Mouse (Mus musculus) neural tube, embryonic 11.5 days (tissue): ENCODE results near the gene Ptgis. TPM values are rescaled to one million over a fixed set of nuclear protein-coding genes. Genes with fewer than 3 reads are reported as not detected.

ENCODE experiments used
- ATAC-seq: fragments of 200-750 bp; cut with Nextera tagmentation; 2 replicates; pipeline ENCODE4 v1.8.0; 2017; ENCODE audit warnings: moderate number of reproducible peaks, mild to moderate bottlenecking, moderate TSS enrichment, moderate library complexity; ENCODE audit not compliant: insufficient read depth, low FRiP score, low TSS enrichment
- DNase-seq: peaks from one replicate; pipeline ENCODE4 v3.0.0-alpha.2; 2015; ENCODE audit warnings: low spot score
- H3K27ac ChIP-seq: fragments of 300-500 bp; sonication (generic); 2 replicates; pipeline ENCODE4 v1.5.1; 2014; ENCODE audit warnings: low read depth, mild to moderate bottlenecking, low read length
- H3K27me3 ChIP-seq: fragments of 300-500 bp; sonication (generic); 2 replicates; pipeline ENCODE4 v1.6.1; 2014; ENCODE audit warnings: mild to moderate bottlenecking, low read length, mixed read lengths; ENCODE audit not compliant: control insufficient read depth, insufficient read depth
- H3K36me3 ChIP-seq: fragments of 300-500 bp; sonication (generic); 2 replicates; pipeline ENCODE4 v1.6.1; 2014; ENCODE audit warnings: mild to moderate bottlenecking, low read length, moderate library complexity, mixed read lengths; ENCODE audit not compliant: control insufficient read depth, insufficient read depth
- H3K4me1 ChIP-seq: fragments of 300-500 bp; sonication (generic); 2 replicates; pipeline ENCODE4 v1.6.1; 2014; ENCODE audit warnings: low read length, mixed read lengths; ENCODE audit not compliant: control insufficient read depth, insufficient read depth
- H3K4me2 ChIP-seq: fragments of 300-500 bp; sonication (generic); 2 replicates; pipeline ENCODE4 v1.6.1; 2014; ENCODE audit warnings: low read depth, mild to moderate bottlenecking, moderate library complexity
- H3K4me3 ChIP-seq: fragments of 300-500 bp; sonication (generic); 2 replicates; pipeline ENCODE4 v1.5.1; 2014; ENCODE audit warnings: low read depth, low read length
- H3K9ac ChIP-seq: fragments of 300-500 bp; sonication (generic); 2 replicates; pipeline ENCODE4 v1.6.1; 2014; ENCODE audit warnings: mild to moderate bottlenecking, low read length
- H3K9me3 ChIP-seq: fragments of 300-500 bp; sonication (generic); 2 replicates; pipeline ENCODE4 v1.6.1; 2016; ENCODE audit warnings: low read length; ENCODE audit not compliant: control insufficient read depth
- WGBS: fragments of 180-500 bp; shearing (Covaris S2); extraction: QIAGEN DNeasy Blood & Tissue Kit; methylation state at CpG from one replicate; pipeline ENCODE4 v1.1.7; 2014; 5-methylcytosine and 5-hydroxymethylcytosine counted together
- polyA plus RNA-seq: library from polyadenylated mRNA; unstranded; fragments of >200 nt; fragmentation: Nextera tagmentation; extraction: Ambion mirVana; gene quantifications from 2 replicates; pipeline ENCODE4 v1.2.1, GENCODE M21; 2014

The Ptgis gene
- polyA plus RNA-seq, 1 experiment from 2014 or later: 10.6 TPM

GRCm38 (mm10) chr2:167274713-167275465 lies 34.5 kb upstream of the Ptgis start:
- H3K9ac ChIP-seq: no peak overlapping the region

GRCm38 (mm10) chr2:167273206-167273740 lies 32.9 kb upstream of the Ptgis start:
- H3K9me3 ChIP-seq: no peaks in the 10 kb centered on the region
- 82% methylated on average over 13 of the region's 13 CpGs for WGBS

More at GRCm38 (mm10) chr2:167274713-167275465, 34.5 kb upstream of the Ptgis start:
- Histone ChIP-seq H3K4me2 (no peak overlapping the region), H3K9me3 (no peaks in the 10 kb centered on the region), H3K4me1 (no peaks in the 10 kb centered on the region), H3K27ac (no peak overlapping the region), H3K27me3 (no peaks in the 10 kb centered on the region), H3K4me3 (no peak overlapping the region), H3K36me3 (no peaks in the 10 kb centered on the region)
- DNase-seq (no peak), ATAC-seq (no peak)
- 67% methylated on average over 10 of the region's 10 CpGs for WGBS

GRCm38 (mm10) chr2:167272706-167273105 lies 32.3 kb upstream of the Ptgis start:
- H3K4me3 ChIP-seq: no peak overlapping the region
- no peak overlapping the region for H3K4me2 ChIP-seq
- no peaks in the 10 kb centered on the region for H3K27me3 ChIP-seq
- WGBS: 87% methylated on average over 3 of the region's 3 CpGs
- H3K9me3 ChIP-seq: no peaks in the 10 kb centered on the region
- ATAC-seq (no peak), DNase-seq (no peak)
- no peaks in the 10 kb centered on the region for H3K36me3 ChIP-seq
- no peak overlapping the region for H3K27ac ChIP-seq
- H3K4me1 ChIP-seq: no peaks in the 10 kb centered on the region
- no peak overlapping the region for H3K9ac ChIP-seq

More at GRCm38 (mm10) chr2:167273206-167273740, 32.9 kb upstream of the Ptgis start:
- Histone ChIP-seq H3K9ac (no peak overlapping the region), H3K36me3 (no peaks in the 10 kb centered on the region), H3K4me3 (no peak overlapping the region), H3K4me1 (no peaks in the 10 kb centered on the region), H3K27me3 (no peaks in the 10 kb centered on the region), H3K4me2 (no peak overlapping the region), H3K27ac (no peak overlapping the region)
- DNase-seq (no peak), ATAC-seq (no peak)

GRCm38 (mm10) chr2:167271121-167271521 lies 30.7 kb upstream of the Ptgis start:
- Histone ChIP-seq H3K4me1 (no peaks in the 10 kb centered on the region), H3K27me3 (no peaks in the 10 kb centered on the region)
- ATAC-seq: no peak

GRCm38 (mm10) chr2:167270496-167270895 lies 30.1 kb upstream of the Ptgis start:
- WGBS: 84% methylated on average over 3 of the region's 3 CpGs

More at GRCm38 (mm10) chr2:167271121-167271521, 30.7 kb upstream of the Ptgis start:
- H3K9me3 ChIP-seq: no peaks in the 10 kb centered on the region
- DNase-seq: no peak
- H3K9ac ChIP-seq: no peak overlapping the region
- no peak overlapping the region for H3K4me3 ChIP-seq
- no peak overlapping the region for H3K4me2 ChIP-seq
- H3K36me3 ChIP-seq: no peaks in the 10 kb centered on the region
- no peak overlapping the region for H3K27ac ChIP-seq
- WGBS: 81% methylated on average over 9 of the region's 9 CpGs

GRCm38 (mm10) chr2:167268721-167269120 lies 28.3 kb upstream of the Ptgis start:
- 81% methylated on average over 1 of the region's 1 CpGs for WGBS
- Histone ChIP-seq H3K4me2 (no peak overlapping the region), H3K4me1 (no peaks in the 10 kb centered on the region), H3K36me3 (no peaks in the 10 kb centered on the region), H3K27me3 (no peaks in the 10 kb centered on the region), H3K9ac (no peak overlapping the region), H3K4me3 (no peak overlapping the region), H3K9me3 (no peaks in the 10 kb centered on the region), H3K27ac (no peak overlapping the region)
- no peak for DNase-seq
- no peak for ATAC-seq

More at GRCm38 (mm10) chr2:167270496-167270895, 30.1 kb upstream of the Ptgis start:
- no peaks in the 10 kb centered on the region for H3K4me1 ChIP-seq
- ATAC-seq (no peak), DNase-seq (no peak)
- no peak overlapping the region for H3K4me2 ChIP-seq
- no peaks in the 10 kb centered on the region for H3K27me3 ChIP-seq
- no peaks in the 10 kb centered on the region for H3K36me3 ChIP-seq
- H3K4me3 ChIP-seq: no peak overlapping the region
- no peak overlapping the region for H3K9ac ChIP-seq
- no peaks in the 10 kb centered on the region for H3K9me3 ChIP-seq
- no peak overlapping the region for H3K27ac ChIP-seq

- Histone ChIP-seq H3K9ac (no peak overlapping the region), H3K27ac (no peak overlapping the region), H3K4me2 (no peak overlapping the region), H3K9me3 (no peaks in the 10 kb centered on the region), H3K36me3 (no peaks in the 10 kb centered on the region), H3K4me3 (no peak overlapping the region), H3K4me1 (no peaks in the 10 kb centered on the region), H3K27me3 (no peaks in the 10 kb centered on the region)
- ATAC-seq (no peak), DNase-seq (no peak)
- WGBS: 85% methylated on average over 8 of the region's 8 CpGs
These were observed 27.9 kb upstream of the Ptgis start for GRCm38 (mm10) chr2:167268411-167268690.

- H3K4me3 ChIP-seq: no peak overlapping the region
- WGBS: 84% methylated on average over 14 of the region's 14 CpGs
- no peak overlapping the region for H3K9ac ChIP-seq
- no peaks in the 10 kb centered on the region for H3K9me3 ChIP-seq
- ATAC-seq (no peak), DNase-seq (no peak)
- no peak overlapping the region for H3K4me2 ChIP-seq
- no peaks in the 10 kb centered on the region for H3K27me3 ChIP-seq
- H3K27ac ChIP-seq: no peak overlapping the region
- no peaks in the 10 kb centered on the region for H3K36me3 ChIP-seq
- no peaks in the 10 kb centered on the region for H3K4me1 ChIP-seq
These were observed 27.4 kb upstream of the Ptgis start for GRCm38 (mm10) chr2:167267531-167268410.
